Mouse (Mus musculus): ENCODE measurements at regions not wholly inside any gene's neighbourhood (a gene's known extent, or its start where the extent isn't known, plus 50 kb on each side); places are given as distances from the start of the nearest gene placed in this dataset.

DNA sequence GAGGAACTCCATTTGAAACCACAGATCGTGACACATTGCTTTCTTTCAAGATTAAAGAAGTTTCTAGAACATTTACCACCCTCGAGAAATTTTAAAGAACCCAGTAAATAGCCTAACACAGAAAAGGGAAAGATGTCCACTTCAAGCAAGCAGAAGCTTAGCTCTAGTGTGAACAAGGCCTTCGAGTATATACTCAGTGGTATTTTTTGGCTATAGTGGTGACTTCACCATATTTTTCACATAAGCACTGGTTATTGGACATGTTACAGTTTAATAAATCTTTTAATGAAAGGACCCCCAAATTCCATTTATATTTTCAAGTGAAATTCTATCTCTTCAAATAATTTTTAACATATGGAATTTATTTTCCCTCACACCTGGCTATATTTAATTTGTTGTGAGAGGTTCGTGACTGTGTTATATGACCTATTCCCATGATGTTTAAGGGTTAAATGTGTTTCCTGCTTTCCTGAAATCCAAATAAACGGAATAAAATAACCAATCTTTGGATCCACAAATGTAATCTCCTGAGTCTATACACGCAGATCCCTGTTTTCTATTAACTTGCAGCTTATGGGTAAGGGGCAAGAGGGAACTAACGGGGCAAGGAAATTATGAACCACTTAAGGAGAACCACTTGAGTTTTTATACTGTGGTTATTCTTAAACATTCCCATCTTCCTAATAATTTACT is 60.6 kb upstream of the Tas2r134 start:
- Histone ChIP-seq H3K36me3 (no peaks in the 10 kb centered on the region), H3K4me3 (no peak overlapping the region), H3K4me1 (peaks cover 28% of the 10 kb centered on the region), H3K27ac (peak overlapping the region; percentile 63; the same call in 1 of the 2 replicates), H3K27me3 (ENCODE audit: low read depth, poor library complexity, severe bottlenecking) (no peaks in the 10 kb centered on the region), H3K9me3 (replicated peaks) (no peaks in the 10 kb centered on the region)
- no peak for DNase-seq (ENCODE audit: low spot score)
- whole genome bisulfite sequencing = 59% methylated on average over 7 of the region's 7 CpGs

DNA sequence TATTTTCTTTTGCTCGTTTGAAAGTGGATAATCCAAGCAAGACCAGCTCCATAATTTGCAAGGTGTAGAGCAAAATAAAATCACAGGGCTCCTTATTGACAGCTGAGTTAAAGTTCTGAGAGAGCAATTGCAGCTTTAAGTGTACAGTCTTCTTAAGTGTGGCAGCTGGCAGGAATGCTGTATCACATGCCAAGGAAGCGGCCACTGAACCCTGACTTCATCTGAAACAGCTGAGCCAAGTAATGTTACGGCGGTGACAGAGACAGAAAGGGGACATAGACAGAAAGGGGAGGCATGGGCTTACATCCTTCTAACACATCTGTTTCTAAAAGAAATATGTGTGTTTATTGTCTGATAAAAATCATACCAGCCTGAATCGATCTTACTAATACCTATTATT is 63.4 kb upstream of the Tas2r134 start:
- DNase-seq (ENCODE audit: low spot score) = no peak
- peaks cover 28% of the 10 kb centered on the region for H3K4me1 ChIP-seq
- no peaks in the 10 kb centered on the region for H3K27me3 ChIP-seq (ENCODE audit: low read depth, poor library complexity, severe bottlenecking)
- no peaks in the 10 kb centered on the region for H3K36me3 ChIP-seq
- peak overlapping the region; percentile 37; the same call in 1 of the 2 replicates for H3K27ac ChIP-seq
- WGBS = 83% methylated on average over 5 of the region's 5 CpGs
- no peak overlapping the region for H3K4me3 ChIP-seq
- H3K9me3 ChIP-seq (replicated peaks) = no peaks in the 10 kb centered on the region

DNA sequence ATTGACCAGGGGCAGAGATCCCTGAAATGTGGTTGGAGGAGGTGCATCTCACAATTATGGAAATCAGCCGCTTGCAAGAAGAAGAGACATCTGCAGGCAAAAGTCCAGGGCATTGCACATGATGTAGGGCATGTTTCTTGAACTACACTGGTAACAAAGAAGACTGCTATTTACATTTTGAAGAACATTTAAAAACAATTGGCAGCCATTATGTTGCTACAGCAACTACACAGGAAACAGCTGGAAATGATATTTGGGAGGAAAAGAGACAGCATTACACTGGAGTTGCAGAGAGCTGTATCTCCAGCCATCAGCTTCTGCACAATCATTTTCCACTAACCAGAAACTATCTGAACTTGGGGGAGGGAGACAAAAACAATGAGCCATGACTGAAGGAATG is 64.1 kb upstream of the Tas2r134 start:
- WGBS = 97% methylated on average over 1 of the region's 1 CpGs
- no peaks in the 10 kb centered on the region for H3K36me3 ChIP-seq
- no peak for DNase-seq (ENCODE audit: low spot score)
- no peaks in the 10 kb centered on the region for H3K27me3 ChIP-seq (ENCODE audit: low read depth, poor library complexity, severe bottlenecking)
- peaks cover 28% of the 10 kb centered on the region for H3K4me1 ChIP-seq
- H3K27ac ChIP-seq = peak overlapping the region; percentile 42; the same call in 1 of the 2 replicates
- no peak overlapping the region for H3K4me3 ChIP-seq
- no peaks in the 10 kb centered on the region for H3K9me3 ChIP-seq (replicated peaks)

DNA sequence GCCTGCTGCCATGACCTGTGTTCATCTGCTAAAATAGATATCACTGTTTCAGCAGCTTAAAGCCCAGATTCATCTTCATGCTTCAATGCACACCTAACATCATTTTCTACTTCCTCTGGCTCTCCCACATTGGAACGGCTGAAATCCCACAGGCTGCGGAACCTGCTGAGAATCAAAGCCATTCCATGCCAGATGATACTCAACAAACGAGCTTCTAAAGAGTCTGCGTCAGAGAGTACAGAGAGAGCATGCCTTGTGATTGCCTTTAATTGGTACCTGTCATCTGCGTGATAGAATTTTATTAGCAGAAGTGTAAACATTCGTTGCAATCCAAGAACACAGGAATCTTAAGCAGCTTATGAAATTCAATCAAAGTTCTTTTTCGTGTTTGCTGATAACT is 76.4 kb upstream of the Tas2r134 start:
- 50% methylated on average over 7 of the region's 7 CpGs for WGBS
- Histone ChIP-seq H3K4me3 (no peak overlapping the region), H3K36me3 (no peaks in the 10 kb centered on the region), H3K27me3 (ENCODE audit: low read depth, poor library complexity, severe bottlenecking) (no peaks in the 10 kb centered on the region), H3K4me1 (peaks cover 15% of the 10 kb centered on the region), H3K27ac (0 out of 2 replicates have a peak overlapping the region, but pooled peaks have one; percentile 36), H3K9me3 (replicated peaks) (no peaks in the 10 kb centered on the region)
- DNase-seq (ENCODE audit: low spot score) = no peak

DNA sequence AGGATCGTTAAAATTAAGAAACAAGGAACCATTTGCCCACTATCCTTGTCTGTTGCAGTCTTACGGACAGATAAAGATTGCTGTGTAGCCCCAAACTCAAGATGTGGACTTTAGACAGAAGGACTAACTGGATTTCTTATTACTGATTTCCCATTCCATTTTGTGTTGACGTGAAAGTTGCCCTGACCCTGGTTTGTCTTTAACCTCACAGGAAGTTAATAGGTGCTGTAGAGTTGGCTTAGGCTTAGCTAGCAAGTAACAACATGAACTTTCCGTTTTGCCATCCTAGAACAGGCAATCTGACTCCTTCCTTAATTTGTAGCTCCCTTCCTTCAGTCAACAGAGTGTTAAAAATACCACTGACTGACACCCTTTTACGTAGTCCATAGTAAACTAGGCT is 78.2 kb upstream of the Tas2r134 start:
- Histone ChIP-seq H3K9me3 (replicated peaks) (no peaks in the 10 kb centered on the region), H3K27me3 (ENCODE audit: low read depth, poor library complexity, severe bottlenecking) (no peaks in the 10 kb centered on the region), H3K4me1 (peaks cover 8% of the 10 kb centered on the region), H3K27ac (no peak overlapping the region), H3K36me3 (no peaks in the 10 kb centered on the region), H3K4me3 (no peak overlapping the region)
- no peak for DNase-seq (ENCODE audit: low spot score)
- 88% methylated on average over 5 of the region's 5 CpGs for WGBS

DNA sequence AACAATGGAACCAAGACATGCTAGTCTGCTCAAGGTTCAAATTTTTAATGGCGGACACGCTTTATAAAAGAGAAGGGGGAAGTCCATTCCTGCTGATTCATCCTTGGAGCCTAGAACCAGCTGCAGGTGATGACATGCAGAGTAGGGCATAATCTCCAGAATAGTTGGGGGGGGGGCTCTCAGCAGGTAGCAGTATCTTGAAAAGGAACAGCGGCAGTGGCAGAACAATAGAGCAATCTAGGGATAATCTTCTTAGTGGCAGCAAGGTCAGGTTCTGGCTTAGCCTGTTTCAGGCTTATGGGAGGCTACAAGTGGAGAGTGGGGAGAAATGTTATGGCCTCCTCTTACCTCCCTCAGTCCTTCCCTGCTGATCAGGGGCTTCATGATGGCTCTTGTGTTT is 81.1 kb upstream of the Tas2r134 start:
- H3K4me1 ChIP-seq = peaks cover 8% of the 10 kb centered on the region
- no peak overlapping the region for H3K27ac ChIP-seq
- WGBS = 88% methylated on average over 3 of the region's 3 CpGs
- no peaks in the 10 kb centered on the region for H3K27me3 ChIP-seq (ENCODE audit: low read depth, poor library complexity, severe bottlenecking)
- H3K4me3 ChIP-seq = no peak overlapping the region
- DNase-seq (ENCODE audit: low spot score) = no peak
- no peaks in the 10 kb centered on the region for H3K36me3 ChIP-seq
- H3K9me3 ChIP-seq (replicated peaks) = no peaks in the 10 kb centered on the region

DNA sequence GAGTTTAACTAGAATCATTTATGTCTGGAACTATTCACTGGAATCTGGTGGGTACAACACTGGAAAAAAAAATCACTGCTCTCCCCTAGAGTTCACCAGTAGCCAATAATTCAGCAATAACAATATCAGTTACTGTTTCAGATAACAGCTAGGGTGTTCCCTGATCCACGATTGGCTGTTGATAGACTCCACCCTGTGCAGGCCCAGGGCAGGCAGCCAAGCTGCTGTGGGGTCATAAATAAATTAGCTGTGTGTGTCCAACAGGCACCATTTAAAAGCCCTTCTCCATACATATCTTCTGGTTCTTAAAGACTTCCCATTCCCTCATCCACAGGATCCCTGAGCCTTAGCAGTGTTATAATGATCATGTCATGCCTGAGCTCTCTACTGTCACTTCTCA is 83.4 kb upstream of the Tas2r134 start:
- no peaks in the 10 kb centered on the region for H3K27me3 ChIP-seq (ENCODE audit: low read depth, poor library complexity, severe bottlenecking)
- WGBS = 83% methylated on average over 1 of the region's 1 CpGs
- no peak overlapping the region for H3K4me3 ChIP-seq

DNA sequence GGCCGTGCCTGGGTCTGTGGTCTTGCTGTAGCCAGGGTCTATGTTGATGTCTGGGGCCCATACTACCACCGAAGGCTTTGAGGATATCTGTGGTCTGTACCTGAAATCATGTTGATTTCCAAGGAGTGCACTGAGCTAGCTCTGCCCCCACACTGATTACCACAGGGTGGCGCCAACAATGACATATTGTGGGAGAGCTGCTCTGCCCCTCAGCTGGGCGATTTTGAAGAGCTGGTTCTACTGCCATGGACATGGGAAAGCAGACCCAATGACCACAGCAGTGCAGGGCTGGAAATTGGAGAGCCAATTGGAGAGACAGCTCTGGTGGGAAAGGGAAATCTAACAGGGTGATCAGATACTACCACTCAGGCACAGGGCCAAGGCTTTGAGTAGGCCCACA is 85.0 kb upstream of the Tas2r134 start:
- no peak for DNase-seq (ENCODE audit: low spot score)

More for the DNA sequence above, 83.4 kb upstream of the Tas2r134 start:
- Histone ChIP-seq H3K4me1 (no peaks in the 10 kb centered on the region), H3K9me3 (replicated peaks) (no peaks in the 10 kb centered on the region), H3K36me3 (no peaks in the 10 kb centered on the region), H3K27ac (no peak overlapping the region)
- DNase-seq (ENCODE audit: low spot score) = no peak

DNA sequence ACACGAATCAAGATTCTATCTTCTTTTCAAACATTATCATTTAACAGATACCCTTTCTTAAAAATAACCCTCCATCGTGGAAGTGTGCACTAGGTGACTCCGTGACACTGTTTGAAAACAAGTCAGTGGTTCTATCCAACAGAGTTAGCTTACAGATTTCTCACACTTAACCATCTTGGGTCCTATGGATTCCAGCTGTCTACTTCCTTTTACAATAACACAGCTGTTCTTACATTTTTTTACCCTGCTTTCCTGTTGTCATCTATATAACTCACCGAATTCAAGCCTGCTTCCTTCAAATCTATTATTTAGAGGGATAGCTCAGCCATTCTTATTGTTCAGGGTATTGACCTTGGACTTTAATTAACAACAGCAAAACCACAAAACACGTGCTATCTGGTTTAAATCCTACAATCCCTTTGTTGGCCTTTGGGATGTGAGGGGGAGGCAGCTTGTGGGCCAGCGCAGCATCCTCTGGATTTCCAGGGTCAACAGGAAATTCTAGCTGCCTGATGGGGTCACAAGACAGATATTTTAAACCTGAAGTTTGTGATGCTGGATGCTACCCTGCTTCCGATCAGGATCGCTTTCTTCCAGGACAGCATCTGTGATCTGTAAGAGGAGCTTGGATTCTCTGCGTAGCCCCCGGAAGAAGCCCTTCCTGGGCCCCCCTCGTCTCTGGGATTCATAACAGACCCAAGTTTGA is 94.4 kb upstream of the Tas2r134 start:
- Histone ChIP-seq H3K27me3 (ENCODE audit: low read depth, poor library complexity, severe bottlenecking) (no peaks in the 10 kb centered on the region), H3K27ac (peak overlapping the region; percentile 50; the same call in 1 of the 2 replicates), H3K36me3 (no peaks in the 10 kb centered on the region), H3K9me3 (replicated peaks) (no peaks in the 10 kb centered on the region), H3K4me1 (peaks cover 11% of the 10 kb centered on the region; the same call in 1 of the 2 replicates), H3K4me3 (no peak overlapping the region)
- no peak for DNase-seq (ENCODE audit: low spot score)
- WGBS = 77% methylated on average over 11 of the region's 11 CpGs

More for the DNA sequence above, 85.0 kb upstream of the Tas2r134 start:
- 81% methylated on average over 4 of the region's 4 CpGs for WGBS
- Histone ChIP-seq H3K27ac (no peak overlapping the region), H3K9me3 (replicated peaks) (no peaks in the 10 kb centered on the region), H3K27me3 (ENCODE audit: low read depth, poor library complexity, severe bottlenecking) (no peaks in the 10 kb centered on the region), H3K4me3 (no peak overlapping the region), H3K36me3 (no peaks in the 10 kb centered on the region), H3K4me1 (no peaks in the 10 kb centered on the region)

DNA sequence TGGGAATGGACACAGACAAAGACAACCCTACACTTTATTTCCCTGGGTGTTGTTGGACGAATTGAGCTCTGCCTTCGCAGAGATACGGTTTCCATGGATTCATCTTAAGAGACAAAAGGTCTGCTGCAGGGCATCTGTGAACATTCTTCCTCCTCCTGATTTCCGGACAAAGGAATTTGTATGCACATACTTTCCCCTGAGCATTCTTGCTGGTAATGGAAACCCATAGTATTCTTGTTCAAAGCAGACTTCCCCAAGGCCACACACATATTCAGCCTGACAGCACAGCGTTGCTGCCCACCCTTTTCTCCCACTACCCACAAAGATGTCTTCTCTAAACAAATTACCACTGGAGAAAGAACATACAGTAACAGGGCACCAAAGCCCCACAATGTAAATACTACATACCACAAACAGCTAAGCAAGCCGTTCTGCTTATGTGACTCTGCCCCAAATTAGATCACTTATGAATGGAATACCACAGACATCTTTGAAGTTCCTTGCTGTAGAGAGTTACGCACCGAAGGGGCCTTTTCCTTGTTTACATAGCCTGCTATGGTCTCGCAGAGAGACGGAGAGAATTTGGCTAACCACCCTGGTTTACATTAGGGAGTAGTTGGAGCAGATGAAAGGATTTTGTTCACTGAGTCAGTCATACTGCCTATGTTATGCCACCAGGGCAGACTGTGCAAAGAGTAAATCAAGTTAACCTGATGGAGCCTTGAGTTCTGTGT is 96.0 kb upstream of the Tas2r134 start:
- H3K4me1 ChIP-seq = peaks cover 11% of the 10 kb centered on the region; the same call in 1 of the 2 replicates
- H3K27ac ChIP-seq = no peak overlapping the region
- H3K36me3 ChIP-seq = no peaks in the 10 kb centered on the region
- WGBS = 71% methylated on average over 10 of the region's 10 CpGs
- DNase-seq (ENCODE audit: low spot score) = no peak
- no peaks in the 10 kb centered on the region for H3K9me3 ChIP-seq (replicated peaks)
- no peaks in the 10 kb centered on the region for H3K27me3 ChIP-seq (ENCODE audit: low read depth, poor library complexity, severe bottlenecking)
- no peak overlapping the region for H3K4me3 ChIP-seq

DNA sequence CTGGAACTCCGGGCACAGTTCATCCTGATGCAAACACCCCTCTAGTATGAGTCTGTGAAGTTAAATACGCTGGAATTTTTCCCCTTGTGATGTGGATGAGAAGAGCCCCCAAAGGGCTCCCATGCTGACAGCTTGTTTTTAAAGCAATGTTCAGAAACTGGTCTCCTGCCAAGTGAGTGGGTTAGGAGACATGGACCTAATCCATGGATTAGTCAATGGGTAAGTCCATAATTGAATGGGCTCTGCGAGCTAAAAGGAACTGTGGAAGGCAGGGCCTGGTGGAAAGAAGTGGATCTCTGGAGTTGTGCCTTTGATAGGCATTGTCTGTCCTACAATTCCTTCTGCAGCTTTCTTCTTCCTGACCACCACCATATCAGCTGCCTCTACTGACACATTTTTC is 104.5 kb upstream of the Tas2r134 start:
- no peak for DNase-seq (ENCODE audit: low spot score)
- H3K4me1 ChIP-seq = no peaks in the 10 kb centered on the region
- 90% methylated on average over 3 of the region's 3 CpGs for WGBS
- H3K4me3 ChIP-seq = no peak overlapping the region
- H3K36me3 ChIP-seq = no peaks in the 10 kb centered on the region
- no peaks in the 10 kb centered on the region for H3K27me3 ChIP-seq (ENCODE audit: low read depth, poor library complexity, severe bottlenecking)
- no peaks in the 10 kb centered on the region for H3K9me3 ChIP-seq (replicated peaks)
- H3K27ac ChIP-seq = no peak overlapping the region

DNA sequence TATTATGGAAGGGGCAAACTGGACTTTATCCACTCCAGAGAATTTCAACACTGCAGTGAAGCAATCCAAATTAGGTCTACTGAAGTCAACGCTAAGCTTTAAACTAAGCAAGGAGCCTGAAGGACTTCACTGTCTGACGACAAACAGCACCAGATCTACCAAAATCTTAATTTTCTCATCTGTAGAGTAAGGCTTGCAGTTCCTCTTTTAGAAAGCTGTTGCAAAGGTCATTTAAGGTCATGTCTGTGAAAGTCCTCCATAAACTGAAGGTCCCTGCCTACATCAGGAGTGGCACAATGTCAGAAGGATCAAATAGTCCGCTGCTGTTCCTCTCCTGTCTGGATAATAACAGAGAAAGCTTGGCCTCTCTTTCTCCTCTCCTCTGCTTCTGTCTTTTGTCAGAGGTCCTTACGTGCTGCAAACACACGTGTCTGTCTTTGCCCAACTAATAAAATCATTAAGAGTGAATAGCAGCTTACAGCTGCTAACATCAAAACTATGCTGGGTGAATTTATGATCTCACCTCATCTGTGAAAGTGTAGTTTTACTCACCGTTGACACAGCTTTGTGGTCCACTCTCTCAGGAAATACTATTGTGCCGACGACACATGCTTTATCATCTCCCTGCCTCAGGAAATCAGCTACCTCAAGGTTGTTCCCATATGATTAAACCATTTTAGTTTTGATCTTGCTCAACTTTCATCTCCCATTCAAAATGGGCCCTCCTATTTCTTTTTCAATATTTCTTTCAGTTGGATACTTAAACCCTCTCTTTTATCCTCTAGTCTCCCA is 117.9 kb upstream of the Tas2r134 start:
- no peaks in the 10 kb centered on the region for H3K36me3 ChIP-seq
- no peaks in the 10 kb centered on the region for H3K9me3 ChIP-seq (replicated peaks)
- no peak overlapping the region for H3K27ac ChIP-seq
- WGBS = 45% methylated on average over 8 of the region's 8 CpGs
- no peak overlapping the region for H3K4me3 ChIP-seq
- H3K4me1 ChIP-seq = peaks cover 11% of the 10 kb centered on the region
- DNase-seq (ENCODE audit: low spot score) = no peak
- H3K27me3 ChIP-seq (ENCODE audit: low read depth, poor library complexity, severe bottlenecking) = no peaks in the 10 kb centered on the region

Measured in limb, embryonic 10.5 days (tissue).